Mouse (Mus musculus) forebrain, embryonic 15.5 days (tissue): ENCODE measurements around the gene Idh2. TPM values are rescaled to one million over a fixed set of nuclear protein-coding genes. Genes with fewer than 3 reads are reported as not detected.
A peak's percentile ranks its signal among the peaks of the same experiment; 100 is the strongest.

Experiments used
- ATAC-seq: fragments of 200-750 bp; cut with Nextera tagmentation; replicated peaks from 2 replicates; pipeline ENCODE4 v1.8.0; 2017; ENCODE audit warnings: mild to moderate bottlenecking, moderate TSS enrichment, moderate library complexity
- H3K27ac ChIP-seq: fragments of 300-500 bp; sonication (generic); replicated peaks from 2 replicates; pipeline ENCODE4 v1.5.1; 2015; ENCODE audit warnings: mild to moderate bottlenecking, inconsistent platforms
- H3K27me3 ChIP-seq: fragments of 300-500 bp; sonication (generic); 2 replicates; pipeline ENCODE4 v1.6.1; 2015; ENCODE audit warnings: inconsistent platforms
- H3K36me3 ChIP-seq: fragments of 300-500 bp; sonication (generic); 2 replicates; pipeline ENCODE4 v1.6.1; 2015; ENCODE audit warnings: mild to moderate bottlenecking, inconsistent platforms
- H3K4me1 ChIP-seq: fragments of 300-500 bp; sonication (generic); 2 replicates; pipeline ENCODE4 v1.6.1; 2015; ENCODE audit warnings: inconsistent platforms
- H3K4me2 ChIP-seq: fragments of 300-500 bp; sonication (generic); replicated peaks from 2 replicates; pipeline ENCODE4 v1.6.1; 2015; ENCODE audit warnings: mild to moderate bottlenecking, inconsistent platforms
- H3K4me3 ChIP-seq: fragments of 300-500 bp; sonication (generic); 2 replicates; pipeline ENCODE4 v1.5.1; 2015; ENCODE audit warnings: mild to moderate bottlenecking, inconsistent platforms
- H3K9ac ChIP-seq: fragments of 300-500 bp; sonication (generic); replicated peaks from 2 replicates; pipeline ENCODE4 v1.6.1; 2015; ENCODE audit warnings: mild to moderate bottlenecking, inconsistent platforms
- H3K9me3 ChIP-seq: fragments of 300-500 bp; sonication (generic); 2 replicates; pipeline ENCODE4 v1.6.1; 2016; ENCODE audit warnings: inconsistent platforms
- WGBS: fragments of 180-500 bp; shearing (Covaris S2); methylation state at CpG from one replicate; pipeline ENCODE4 v1.1.7; 2015; ENCODE audit warnings: mixed read lengths; 5-methylcytosine and 5-hydroxymethylcytosine counted together
- polyA plus RNA-seq: library from polyadenylated mRNA; unstranded; fragments of >200 nt; fragmentation: Nextera tagmentation; extraction: Ambion mirVana; gene quantifications from 2 replicates; pipeline ENCODE4 v1.2.1, GENCODE M21; 2015

Idh2 gene
- polyA plus RNA-seq, 1 experiment from 2014 or later: 299 TPM

GRCm38 (mm10) chr7:80076961-80077716 is 38.1 kb downstream of the Idh2 start:
- Histone ChIP-seq H3K27ac (peak overlapping the region; percentile 5; the same call in 1 of the 2 replicates), H3K9me3 (no peaks in the 10 kb centered on the region), H3K4me2 (no peak overlapping the region), H3K4me3 (no peak overlapping the region), H3K9ac (no peak overlapping the region), H3K36me3 (peaks cover 4% of the 10 kb centered on the region), H3K27me3 (no peaks in the 10 kb centered on the region), H3K4me1 (peaks cover 55% of the 10 kb centered on the region)
- peak; percentile 20; the same call in 1 of the 2 replicates for ATAC-seq
- WGBS: 58% methylated on average over 6 of the region's 6 CpGs

DNA sequence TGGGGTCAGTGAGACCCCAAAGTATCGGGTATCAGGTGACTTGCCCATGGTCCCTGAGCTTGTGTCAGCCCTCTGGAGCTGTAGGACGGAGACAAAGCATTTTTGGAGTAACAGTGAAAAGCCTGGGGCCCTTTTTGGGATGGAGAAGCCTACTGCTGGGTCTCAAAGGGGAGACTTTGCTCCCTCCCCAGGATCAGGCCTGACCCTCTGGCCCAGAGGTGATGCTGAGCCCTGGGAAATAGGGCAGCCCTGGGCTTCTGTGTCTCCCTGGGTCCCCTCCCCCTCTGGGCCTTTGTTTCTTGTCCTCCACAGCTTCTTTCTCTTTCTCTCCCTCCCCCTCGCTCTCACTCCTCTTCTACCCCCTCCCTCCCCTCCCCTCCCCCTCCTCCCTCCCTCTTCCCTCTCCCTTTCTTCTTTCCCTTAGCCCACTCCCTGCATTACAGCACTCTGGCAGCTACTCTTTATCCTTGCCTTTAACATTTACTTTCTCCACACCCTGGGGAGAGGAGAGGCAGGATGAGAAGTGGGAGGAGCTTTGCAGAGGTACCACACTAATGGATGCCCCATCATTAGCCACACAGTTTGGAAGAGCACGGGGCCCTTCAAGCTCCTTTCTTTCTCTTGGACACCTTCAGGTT is 39.1 kb downstream of the Idh2 start:
- H3K27me3 ChIP-seq: no peaks in the 10 kb centered on the region
- peaks cover 62% of the 10 kb centered on the region for H3K4me1 ChIP-seq
- no peaks in the 10 kb centered on the region for H3K36me3 ChIP-seq
- H3K4me3 ChIP-seq: no peak overlapping the region
- H3K27ac ChIP-seq: peak overlapping the region; percentile 71
- H3K4me2 ChIP-seq: no peak overlapping the region
- ATAC-seq: peak; percentile 18; the same call in 1 of the 2 replicates
- H3K9ac ChIP-seq: peak overlapping the region; percentile 27; the same call in 1 of the 2 replicates
- WGBS: 2% methylated on average over 4 of the region's 4 CpGs
- no peaks in the 10 kb centered on the region for H3K9me3 ChIP-seq

GRCm38 (mm10) chr7:80074921-80075441 is 40.2 kb downstream of the Idh2 start:
- no peaks in the 10 kb centered on the region for H3K9me3 ChIP-seq
- peak overlapping the region; percentile 71; the same call in 1 of the 2 replicates for H3K27ac ChIP-seq
- H3K9ac ChIP-seq: no peak overlapping the region
- WGBS: 40% methylated on average over 5 of the region's 5 CpGs
- no peaks in the 10 kb centered on the region for H3K36me3 ChIP-seq
- no peak overlapping the region for H3K4me3 ChIP-seq
- no peak for ATAC-seq
- H3K4me1 ChIP-seq: peaks cover 64% of the 10 kb centered on the region
- H3K27me3 ChIP-seq: no peaks in the 10 kb centered on the region
- H3K4me2 ChIP-seq: no peak overlapping the region

- Histone ChIP-seq H3K4me1 (peaks cover 71% of the 10 kb centered on the region), H3K9me3 (no peaks in the 10 kb centered on the region), H3K27me3 (no peaks in the 10 kb centered on the region), H3K4me2 (no peak overlapping the region), H3K4me3 (no peak overlapping the region), H3K36me3 (no peaks in the 10 kb centered on the region), H3K9ac (no peak overlapping the region), H3K27ac (no peak overlapping the region)
- ATAC-seq: no peak
- WGBS: 82% methylated on average over 8 of the region's 8 CpGs
These were observed 41.7 kb downstream of the Idh2 start for GRCm38 (mm10) chr7:80073506-80073905.

- H3K27me3 ChIP-seq: no peaks in the 10 kb centered on the region
- no peak overlapping the region for H3K9ac ChIP-seq
These were observed 42.9 kb downstream of the Idh2 start for GRCm38 (mm10) chr7:80072297-80072696.

GRCm38 (mm10) chr7:80071209-80071608 is 44.0 kb downstream of the Idh2 start:
- Histone ChIP-seq H3K4me2 (no peak overlapping the region), H3K9me3 (no peaks in the 10 kb centered on the region), H3K36me3 (no peaks in the 10 kb centered on the region), H3K4me1 (peaks cover 63% of the 10 kb centered on the region), H3K27ac (no peak overlapping the region), H3K4me3 (no peak overlapping the region), H3K27me3 (no peaks in the 10 kb centered on the region), H3K9ac (no peak overlapping the region)
- WGBS: 91% methylated on average over 9 of the region's 9 CpGs
- no peak for ATAC-seq

More at GRCm38 (mm10) chr7:80072297-80072696, 42.9 kb downstream of the Idh2 start:
- 27% methylated on average over 6 of the region's 6 CpGs for WGBS
- no peaks in the 10 kb centered on the region for H3K9me3 ChIP-seq
- no peak overlapping the region; the same call in 1 of the 2 replicates for H3K4me2 ChIP-seq
- H3K36me3 ChIP-seq: no peaks in the 10 kb centered on the region
- no peak overlapping the region; the same call in 1 of the 2 replicates for H3K27ac ChIP-seq
- ATAC-seq: peak; percentile 42
- no peak overlapping the region for H3K4me3 ChIP-seq
- H3K4me1 ChIP-seq: peaks cover 74% of the 10 kb centered on the region

DNA sequence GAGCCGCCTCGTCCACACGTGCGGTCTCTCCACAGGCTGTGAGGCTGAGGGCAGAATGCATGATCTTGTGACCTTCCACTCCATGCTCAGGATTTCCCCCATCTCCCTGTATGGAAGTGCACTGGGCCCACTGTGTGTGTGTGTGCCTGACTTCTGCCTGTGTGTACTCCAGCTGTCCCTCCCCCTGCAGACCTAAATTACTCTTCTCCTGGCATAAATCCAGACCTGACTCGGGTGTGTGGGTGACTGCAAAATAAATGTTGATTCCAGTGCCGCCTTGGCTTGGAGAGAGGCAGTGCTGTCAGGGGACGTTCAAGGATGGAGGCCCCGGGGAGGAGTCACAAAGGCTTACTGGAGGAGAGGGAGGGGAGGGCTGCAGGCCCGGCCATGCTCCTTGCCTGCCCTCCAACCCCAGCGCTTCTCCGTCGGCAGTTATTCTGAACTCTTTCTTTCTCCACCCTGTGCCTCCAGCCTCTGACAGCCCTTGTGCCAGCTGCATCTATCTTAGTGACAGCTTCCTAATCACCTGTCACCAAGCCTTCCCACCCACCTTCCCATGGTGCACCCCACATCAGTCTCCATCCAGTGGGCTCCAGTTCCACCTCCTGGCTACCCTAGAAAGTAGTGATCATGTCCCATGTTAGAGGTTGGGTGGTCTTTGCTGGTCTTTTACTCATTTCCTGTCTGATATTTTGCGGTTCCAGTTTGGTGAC is 45.4 kb downstream of the Idh2 start:
- ATAC-seq: peak; percentile 66
- H3K4me1 ChIP-seq: peaks cover 49% of the 10 kb centered on the region
- H3K27ac ChIP-seq: peak overlapping the region; percentile 59
- WGBS: 14% methylated on average over 13 of the region's 13 CpGs
- H3K9ac ChIP-seq: no peak overlapping the region
- no peak overlapping the region; the same call in 1 of the 2 replicates for H3K4me2 ChIP-seq
- no peak overlapping the region for H3K4me3 ChIP-seq
- no peaks in the 10 kb centered on the region for H3K36me3 ChIP-seq
- H3K9me3 ChIP-seq: no peaks in the 10 kb centered on the region
- no peaks in the 10 kb centered on the region for H3K27me3 ChIP-seq

GRCm38 (mm10) chr7:80068341-80068740 is 46.9 kb downstream of the Idh2 start:
- Histone ChIP-seq H3K9ac (no peak overlapping the region), H3K27me3 (no peaks in the 10 kb centered on the region), H3K4me2 (no peak overlapping the region), H3K9me3 (no peaks in the 10 kb centered on the region), H3K4me1 (peaks cover 48% of the 10 kb centered on the region), H3K36me3 (no peaks in the 10 kb centered on the region), H3K4me3 (no peak overlapping the region), H3K27ac (no peak overlapping the region)
- ATAC-seq: no peak
- WGBS: 43% methylated on average over 6 of the region's 7 CpGs

GRCm38 (mm10) chr7:80066675-80067455 is 48.3 kb downstream of the Idh2 start:
- Histone ChIP-seq H3K4me1 (peaks cover 49% of the 10 kb centered on the region), H3K27me3 (no peaks in the 10 kb centered on the region), H3K9me3 (no peaks in the 10 kb centered on the region), H3K9ac (no peak overlapping the region), H3K4me3 (no peak overlapping the region), H3K4me2 (no peak overlapping the region), H3K27ac (no peak overlapping the region), H3K36me3 (no peaks in the 10 kb centered on the region)
- WGBS: 68% methylated on average over 13 of the region's 13 CpGs
- no peak for ATAC-seq

GRCm38 (mm10) chr7:80065250-80065649 is 49.9 kb downstream of the Idh2 start:
- 88% methylated on average over 3 of the region's 3 CpGs for WGBS
- Histone ChIP-seq H3K27ac (no peak overlapping the region), H3K4me1 (peaks cover 45% of the 10 kb centered on the region), H3K9ac (no peak overlapping the region), H3K27me3 (no peaks in the 10 kb centered on the region), H3K36me3 (no peaks in the 10 kb centered on the region), H3K4me2 (no peak overlapping the region), H3K9me3 (no peaks in the 10 kb centered on the region), H3K4me3 (no peak overlapping the region)
- no peak for ATAC-seq
